Mouse (Mus musculus) gonadal fat pad, adult 2 months (tissue): ENCODE measurements around the gene Clec2i. TPM values are rescaled to one million over a fixed set of nuclear protein-coding genes. Genes with fewer than 3 reads are reported as not detected.

Experiments used
- polyA plus RNA-seq: library from polyadenylated mRNA; depleted of rRNA; stranded (reverse); fragments of >200 nt; gene quantifications from 2 replicates; pipeline ENCODE4 v1.2.3, GENCODE M21; 2012; rRNA removed

Gene Clec2i
- polyA plus RNA-seq, 1 experiment = 0.22 TPM

Other genes with a start within 250 kb of the Clec2i start
- 0.19 and 0.26 TPM in 2 replicates for gene Clec2h, start 225.2 kb upstream of the Clec2i start, polyA plus RNA-seq
- not detected in 2 replicates for gene Klrb1, start 164.5 kb upstream of the Clec2i start, polyA plus RNA-seq
- 29.7 and 72.7 TPM in 2 replicates for gene Klrb1c, start 98.4 kb upstream of the Clec2i start, polyA plus RNA-seq
- gene Gm44511, start 61.3 kb upstream of the Clec2i start, polyA plus RNA-seq = 0.65 TPM in 1 of 2 replicates, not detected in the other
- 0.19 and 0.41 TPM in 2 replicates for gene Klrb1b, start 61.3 kb upstream of the Clec2i start, polyA plus RNA-seq
- 1.1 and 2.1 TPM in 2 replicates for gene BC035044, start 3.5 kb downstream of the Clec2i start, polyA plus RNA-seq
- gene Clec2g, start 46.8 kb downstream of the Clec2i start, polyA plus RNA-seq = not detected in 2 replicates
- 0.08 and 0.58 TPM in 2 replicates for gene Klrb1f, start 158.3 kb downstream of the Clec2i start, polyA plus RNA-seq
- gene Clec2e, start 213.3 kb downstream of the Clec2i start, polyA plus RNA-seq = 0.06 and 0.14 TPM in 2 replicates